Mouse (Mus musculus): ENCODE data around the gene Olfr881. TPM values are rescaled to one million over a fixed set of nuclear protein-coding genes. Genes with fewer than 3 reads are reported as not detected.

The Olfr881 gene
- not detected for polyA plus RNA-seq (2014; fragmentation: Illumina TruSeq; extraction: RNeasy Lipid Tissue Mini Kit (QIAGEN cat#74804); ENCODE audit: low read depth, low replicate concordance)

GRCm38 (mm10) chr9:37991525-37991924 is at the start of gene Olfr881:
Gene Olfr881 (plus strand): TSS chr9:37991825.

GRCm38 (mm10) chr9:38025508-38025907 is 33.9 kb downstream of the Olfr881 start, which contains the start of gene Olfr883:
Gene Olfr883 (plus strand): TSS chr9:38025808.

Other genes starting within 250 kb of the Olfr881 start
- gene Olfr874, start 246.7 kb upstream of the Olfr881 start, polyA plus RNA-seq (2014; fragmentation: Illumina TruSeq; extraction: RNeasy Lipid Tissue Mini Kit (QIAGEN cat#74804); ENCODE audit: low read depth, low replicate concordance) = not detected
- gene Olfr875, start 220.0 kb upstream of the Olfr881 start, polyA plus RNA-seq (2014; fragmentation: Illumina TruSeq; extraction: RNeasy Lipid Tissue Mini Kit (QIAGEN cat#74804); ENCODE audit: low read depth, low replicate concordance) = not detected
- gene Olfr876, start 188.8 kb upstream of the Olfr881 start, polyA plus RNA-seq (2014; fragmentation: Illumina TruSeq; extraction: RNeasy Lipid Tissue Mini Kit (QIAGEN cat#74804); ENCODE audit: low read depth, low replicate concordance) = not detected
- 0.87 TPM for gene Olfr877, start 137.6 kb upstream of the Olfr881 start, polyA plus RNA-seq (2014; fragmentation: Illumina TruSeq; extraction: RNeasy Lipid Tissue Mini Kit (QIAGEN cat#74804); ENCODE audit: low read depth, low replicate concordance)
- gene Olfr145, start 95.1 kb upstream of the Olfr881 start, polyA plus RNA-seq (2014; fragmentation: Illumina TruSeq; extraction: RNeasy Lipid Tissue Mini Kit (QIAGEN cat#74804); ENCODE audit: low read depth, low replicate concordance) = not detected
- gene Olfr878, start 74.0 kb upstream of the Olfr881 start, polyA plus RNA-seq (2014; fragmentation: Illumina TruSeq; extraction: RNeasy Lipid Tissue Mini Kit (QIAGEN cat#74804); ENCODE audit: low read depth, low replicate concordance) = not detected
- not detected for gene Olfr883, start 34.0 kb downstream of the Olfr881 start, polyA plus RNA-seq (2014; fragmentation: Illumina TruSeq; extraction: RNeasy Lipid Tissue Mini Kit (QIAGEN cat#74804); ENCODE audit: low read depth, low replicate concordance)
- not detected for gene Olfr884, start 54.7 kb downstream of the Olfr881 start, polyA plus RNA-seq (2014; fragmentation: Illumina TruSeq; extraction: RNeasy Lipid Tissue Mini Kit (QIAGEN cat#74804); ENCODE audit: low read depth, low replicate concordance)
- gene Olfr885, start 69.5 kb downstream of the Olfr881 start, polyA plus RNA-seq (2014; fragmentation: Illumina TruSeq; extraction: RNeasy Lipid Tissue Mini Kit (QIAGEN cat#74804); ENCODE audit: low read depth, low replicate concordance) = not detected
- gene Olfr887, start 92.2 kb downstream of the Olfr881 start, polyA plus RNA-seq (2014; fragmentation: Illumina TruSeq; extraction: RNeasy Lipid Tissue Mini Kit (QIAGEN cat#74804); ENCODE audit: low read depth, low replicate concordance) = not detected
- not detected for gene Olfr888, start 116.3 kb downstream of the Olfr881 start, polyA plus RNA-seq (2014; fragmentation: Illumina TruSeq; extraction: RNeasy Lipid Tissue Mini Kit (QIAGEN cat#74804); ENCODE audit: low read depth, low replicate concordance)
- gene Olfr889, start 123.4 kb downstream of the Olfr881 start, polyA plus RNA-seq (2014; fragmentation: Illumina TruSeq; extraction: RNeasy Lipid Tissue Mini Kit (QIAGEN cat#74804); ENCODE audit: low read depth, low replicate concordance) = not detected
- not detected for gene Olfr890, start 150.7 kb downstream of the Olfr881 start, polyA plus RNA-seq (2014; fragmentation: Illumina TruSeq; extraction: RNeasy Lipid Tissue Mini Kit (QIAGEN cat#74804); ENCODE audit: low read depth, low replicate concordance)
- not detected for gene Olfr891, start 189.0 kb downstream of the Olfr881 start, polyA plus RNA-seq (2014; fragmentation: Illumina TruSeq; extraction: RNeasy Lipid Tissue Mini Kit (QIAGEN cat#74804); ENCODE audit: low read depth, low replicate concordance)
- gene Olfr893, start 216.5 kb downstream of the Olfr881 start, polyA plus RNA-seq (2014; fragmentation: Illumina TruSeq; extraction: RNeasy Lipid Tissue Mini Kit (QIAGEN cat#74804); ENCODE audit: low read depth, low replicate concordance) = not detected
- not detected for gene Olfr894, start 226.2 kb downstream of the Olfr881 start, polyA plus RNA-seq (2014; fragmentation: Illumina TruSeq; extraction: RNeasy Lipid Tissue Mini Kit (QIAGEN cat#74804); ENCODE audit: low read depth, low replicate concordance)

Measured in adrenal gland, adult 10 weeks (tissue).